Mouse (Mus musculus) CD4-positive, CD25-positive, alpha-beta regulatory T cell, adult 9 weeks (primary cell): Measurements from ENCODE around the gene Prop1. TPM values are rescaled to one million over a fixed set of nuclear protein-coding genes. Genes with fewer than 3 reads are reported as not detected.

Experiments
- polyA plus RNA-seq: library from polyadenylated mRNA; unstranded; fragments of 100-300 nt; shearing (Covaris generic); gene quantifications from one replicate; pipeline ENCODE4 v1.2.1, GENCODE M21; 2017

Gene Prop1
- not detected for polyA plus RNA-seq

GRCm38 (mm10) chr11:50953665-50954064 lies at the start of gene Prop1:
TSS of gene Prop1 (minus strand) at chr11:50953765.

GRCm38 (mm10) chr11:51003296-51003695 lies 49.7 kb upstream of the Prop1 start, which contains the start of gene Olfr51:
TSS of gene Olfr51 (plus strand) at chr11:51003596.

GRCm38 (mm10) chr11:50981667-50982066 lies 28.1 kb upstream of the Prop1 start, which contains the start of gene Olfr1377:
TSS of gene Olfr1377 (plus strand) at chr11:50981967.

GRCm38 (mm10) chr11:50966230-50966629 lies 12.7 kb upstream of the Prop1 start, which contains the start of gene Olfr1378:
TSS of gene Olfr1378 (plus strand) at chr11:50966530.

GRCm38 (mm10) chr11:50943506-50943905 lies 10.1 kb downstream of the Prop1 start, which contains the start of gene 4933414I15Rik:
TSS of gene 4933414I15Rik (minus strand) at chr11:50943765.

GRCm38 (mm10) chr11:50931451-50931866 lies 22.1 kb downstream of the Prop1 start, which contains the start of gene Zfp354b:
TSS of gene Zfp354b (minus strand) at chr11:50931633.

GRCm38 (mm10) chr11:50915671-50916320 lies 37.8 kb downstream of the Prop1 start, which contains the start of gene Zfp2:
TSS of gene Zfp2 (minus strand) at chr11:50916165.

Other genes with a start within 250 kb of the Prop1 start
- 5.2 TPM for gene Zfp354c, start 126.0 kb downstream of the Prop1 start, polyA plus RNA-seq
- gene Zfp879, start 112.2 kb downstream of the Prop1 start, polyA plus RNA-seq: not detected
- 0.14 TPM for gene Grm6, start 103.1 kb downstream of the Prop1 start, polyA plus RNA-seq
- not detected for gene Zfp454, start 66.1 kb downstream of the Prop1 start, polyA plus RNA-seq
- 2.6 TPM for gene Zfp2, start 37.6 kb downstream of the Prop1 start, polyA plus RNA-seq
- not detected for gene Zfp354b, start 22.1 kb downstream of the Prop1 start, polyA plus RNA-seq
- not detected for gene 4933414I15Rik, start 10.0 kb downstream of the Prop1 start, polyA plus RNA-seq
- not detected for gene Olfr1378, start 12.8 kb upstream of the Prop1 start, polyA plus RNA-seq
- gene Olfr1377, start 28.2 kb upstream of the Prop1 start, polyA plus RNA-seq: not detected
- gene Olfr51, start 49.8 kb upstream of the Prop1 start, polyA plus RNA-seq: not detected
- gene Olfr54, start 60.5 kb upstream of the Prop1 start, polyA plus RNA-seq: not detected
- gene Olfr1375, start 94.3 kb upstream of the Prop1 start, polyA plus RNA-seq: not detected
- gene Zfp354a, start 105.5 kb upstream of the Prop1 start, polyA plus RNA-seq: not detected